Mouse (Mus musculus) hematopoietic multipotent progenitor cell, adult 10-12 weeks (in vitro differentiated cells): ENCODE measurements around the gene Smc6. TPM values are rescaled to one million over a fixed set of nuclear protein-coding genes. Genes with fewer than 3 reads are reported as not detected.

ENCODE experiments used
- polyA plus RNA-seq: library from polyadenylated mRNA; stranded (reverse); fragments of >175 nt; gene quantifications from 2 replicates; pipeline ENCODE4 v1.2.3, GENCODE M21; 2012; ENCODE audit warnings: low replicate concordance

Gene Smc6
- polyA plus RNA-seq = 170 and 183 TPM in 2 replicates

GRCm38 (mm10) chr12:11265382-11266281 lies at the start of gene Smc6, which contains the start of gene Gen1:
TSS of gene Smc6 (plus strand) at chr12:11265886.
TSS of gene Gen1 (minus strand) at chr12:11265801.

Other genes with a start within 250 kb of the Smc6 start
- gene Kcns3, start 114.8 kb upstream of the Smc6 start, polyA plus RNA-seq = not detected in 2 replicates
- gene Msgn1, start 56.9 kb upstream of the Smc6 start, polyA plus RNA-seq = 2.4 and 3.7 TPM in 2 replicates
- 0.08 and 1.2 TPM in 2 replicates for gene Gen1, start 85 bp upstream of the Smc6 start, polyA plus RNA-seq
- not detected in 2 replicates for gene Vsnl1, start 170.7 kb downstream of the Smc6 start, polyA plus RNA-seq
- not detected in 2 replicates for gene Rad51ap2, start 190.2 kb downstream of the Smc6 start, polyA plus RNA-seq